Mouse (Mus musculus) liver, embryonic 12.5 days (tissue): ENCODE results near the gene Hoxa5. TPM values are rescaled to one million over a fixed set of nuclear protein-coding genes. Genes with fewer than 3 reads are reported as not detected.

Source experiments
- ATAC-seq: fragments of 200-750 bp; cut with Nextera tagmentation; 2 replicates; pipeline ENCODE4 v1.8.0; 2017; ENCODE audit warnings: moderate number of reproducible peaks, mild to moderate bottlenecking, moderate library complexity
- H3K27ac ChIP-seq: fragments of 300-500 bp; sonication (generic); 2 replicates; pipeline ENCODE4 v1.5.1; 2016; ENCODE audit warnings: mild to moderate bottlenecking
- H3K27me3 ChIP-seq: fragments of 300-500 bp; sonication (generic); replicated peaks from 2 replicates; pipeline ENCODE4 v1.6.1; 2016; ENCODE audit warnings: mild to moderate bottlenecking, moderate library complexity
- H3K36me3 ChIP-seq: fragments of 300-500 bp; sonication (generic); 2 replicates; pipeline ENCODE4 v1.6.1; 2016; ENCODE audit warnings: mild to moderate bottlenecking, moderate library complexity
- H3K4me1 ChIP-seq: fragments of 300-500 bp; sonication (generic); 2 replicates; pipeline ENCODE4 v1.6.1; 2016
- H3K4me2 ChIP-seq: fragments of 300-500 bp; sonication (generic); 2 replicates; pipeline ENCODE4 v1.6.1; 2016; ENCODE audit warnings: mild to moderate bottlenecking, moderate library complexity
- H3K4me3 ChIP-seq: fragments of 300-500 bp; sonication (generic); 2 replicates; pipeline ENCODE4 v1.5.1; 2016; ENCODE audit warnings: mild to moderate bottlenecking, moderate library complexity
- H3K9ac ChIP-seq: fragments of 300-500 bp; sonication (generic); 2 replicates; pipeline ENCODE4 v1.6.1; 2016; ENCODE audit warnings: mild to moderate bottlenecking, moderate library complexity
- H3K9me3 ChIP-seq: fragments of 300-500 bp; sonication (generic); replicated peaks from 2 replicates; pipeline ENCODE4 v1.6.1; 2016; ENCODE audit warnings: mild to moderate bottlenecking, moderate library complexity
- WGBS: fragments of 180-500 bp; shearing (Covaris S2); methylation state at CpG from one replicate; pipeline ENCODE4 v1.1.7; 2016; ENCODE audit not compliant: insufficient replicate concordance; 5-methylcytosine and 5-hydroxymethylcytosine counted together
- polyA plus RNA-seq: library from polyadenylated mRNA; unstranded; fragments of >200 nt; fragmentation: Nextera tagmentation; extraction: Ambion mirVana; gene quantifications from 2 replicates; pipeline ENCODE4 v1.2.1, GENCODE M21; 2016

Hoxa5 gene
- polyA plus RNA-seq, 1 experiment from 2014 or later, result 2.1 TPM

DNA sequence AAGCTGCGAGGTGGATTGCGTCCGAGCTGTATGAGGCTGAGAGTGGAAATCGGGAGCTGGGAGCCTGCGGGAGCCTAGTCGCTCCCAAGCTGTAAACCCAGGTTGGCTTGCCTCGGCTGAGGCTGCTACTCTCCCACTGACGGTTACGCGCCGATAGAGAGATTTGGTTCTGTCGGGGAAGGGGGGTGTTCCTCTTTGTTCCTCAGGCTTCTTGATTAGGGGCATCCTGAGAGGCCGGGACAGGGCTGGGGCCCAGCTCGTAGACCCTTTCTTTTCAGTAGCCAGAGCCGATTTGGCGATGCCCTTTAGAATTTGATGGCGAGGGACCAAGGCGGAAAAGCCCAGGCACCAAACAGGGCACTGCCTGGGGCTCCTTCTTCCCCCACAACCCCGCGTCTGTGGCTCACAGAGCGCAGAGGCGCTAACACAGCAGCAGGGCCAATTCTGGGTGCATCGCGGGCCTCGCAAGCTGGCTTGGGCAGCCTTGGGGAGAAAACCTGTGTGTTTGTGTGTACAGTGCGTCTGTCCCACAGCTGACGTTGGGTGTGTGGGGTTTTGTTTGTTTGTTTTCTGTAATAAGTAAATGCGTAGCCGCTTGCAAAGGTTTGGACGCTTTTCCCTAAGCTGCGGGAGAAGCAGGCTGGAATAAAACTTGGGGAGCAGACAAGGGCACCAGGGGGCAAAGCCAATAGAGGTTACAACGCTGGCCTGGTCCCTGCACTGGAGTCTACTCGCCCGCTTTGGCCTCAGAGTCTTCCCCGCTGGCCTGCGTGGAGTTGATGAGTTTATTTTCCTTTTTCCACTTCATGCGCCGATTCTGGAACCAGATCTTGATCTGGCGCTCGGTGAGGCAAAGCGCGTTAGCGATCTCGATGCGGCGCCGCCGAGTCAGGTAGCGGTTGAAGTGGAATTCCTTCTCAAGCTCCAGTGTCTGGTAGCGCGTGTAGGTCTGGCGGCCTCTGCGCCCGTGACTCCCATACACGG, 1.5 kb upstream of the Hoxa5 start:
- H3K4me2 ChIP-seq, result 0 out of 2 replicates have a peak overlapping the region, but pooled peaks have one; percentile 5

DNA sequence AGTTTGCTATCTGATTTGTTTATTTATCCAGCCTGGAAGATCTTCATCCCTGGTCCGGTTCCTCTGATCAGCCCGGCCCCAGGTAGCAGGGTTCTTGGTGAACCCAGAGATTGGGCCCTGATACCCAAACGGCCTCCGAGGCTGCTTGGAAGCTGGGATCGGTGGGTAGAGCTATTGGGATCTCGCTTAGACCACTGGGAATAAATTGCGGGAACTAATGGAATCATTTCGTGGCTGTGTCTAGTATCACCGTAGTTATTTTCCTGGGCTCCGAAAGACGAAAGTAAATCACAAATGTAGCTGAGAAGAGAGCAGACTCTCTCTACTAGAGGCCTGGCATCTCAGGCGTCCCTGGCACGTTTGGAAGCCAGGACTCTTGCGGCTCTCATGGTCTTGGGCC, 834 bp upstream of the Hoxa5 start:
- Histone ChIP-seq H3K27me3 (peaks cover 100% of the 10 kb centered on the region), H3K9ac (no peak overlapping the region), H3K27ac (no peak overlapping the region), H3K4me2 (no peak overlapping the region), H3K4me3 (no peak overlapping the region), H3K9me3 (no peaks in the 10 kb centered on the region), H3K4me1 (peaks cover 8% of the 10 kb centered on the region; the same call in 1 of the 2 replicates), H3K36me3 (no peaks in the 10 kb centered on the region)
- ATAC-seq, result no peak
- WGBS, result 7% methylated on average over 14 of the region's 14 CpGs

More for the DNA sequence above, 1.5 kb upstream of the Hoxa5 start:
- H3K27ac ChIP-seq, result no peak overlapping the region
- ATAC-seq, result no peak
- peaks cover 8% of the 10 kb centered on the region; the same call in 1 of the 2 replicates for H3K4me1 ChIP-seq
- WGBS, result 6% methylated on average over 55 of the region's 55 CpGs
- no peaks in the 10 kb centered on the region for H3K9me3 ChIP-seq
- no peaks in the 10 kb centered on the region for H3K36me3 ChIP-seq
- peaks cover 100% of the 10 kb centered on the region for H3K27me3 ChIP-seq
- H3K9ac ChIP-seq, result no peak overlapping the region
- H3K4me3 ChIP-seq, result no peak overlapping the region

DNA sequence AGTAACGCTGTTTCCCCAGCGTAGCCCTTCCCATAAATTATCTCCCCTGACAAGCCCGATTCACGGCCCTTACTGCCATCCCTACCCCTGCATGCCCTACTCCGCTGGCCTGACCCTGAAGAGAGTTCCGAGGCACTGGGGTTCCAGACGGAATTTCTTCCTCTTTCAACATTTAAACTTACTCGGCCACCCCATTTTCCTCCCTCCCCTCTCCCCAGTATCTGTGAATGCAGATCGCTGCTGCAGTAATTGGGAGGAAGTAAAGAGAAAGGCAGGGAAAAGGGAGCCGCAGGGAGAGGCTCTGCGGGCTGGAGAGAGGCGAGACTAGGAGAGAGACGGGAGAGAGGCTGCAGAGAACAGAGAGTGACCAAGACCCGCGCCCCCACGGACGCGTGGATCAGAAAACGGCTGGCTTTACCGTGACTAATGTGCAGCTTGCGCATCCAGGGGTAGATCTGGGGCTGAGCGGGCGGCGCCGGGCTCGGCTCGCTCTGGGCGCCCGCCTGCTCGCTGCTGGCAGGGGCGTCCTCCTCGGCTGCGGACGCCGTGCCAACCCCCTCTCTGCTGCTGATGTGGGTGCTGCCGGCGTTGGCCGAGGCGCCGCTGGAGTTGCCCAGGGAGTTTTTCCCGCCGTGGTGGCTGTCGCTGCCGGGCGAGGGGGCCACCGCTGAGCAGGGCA, 877 bp downstream of the Hoxa5 start:
- H3K36me3 ChIP-seq, result no peaks in the 10 kb centered on the region
- no peak overlapping the region for H3K27ac ChIP-seq
- no peak for ATAC-seq

GRCm38 (mm10) chr6:52203121-52203370, 1.3 kb downstream of the Hoxa5 start:
- no peak overlapping the region for H3K27ac ChIP-seq
- no peak for ATAC-seq
- peaks cover 8% of the 10 kb centered on the region; the same call in 1 of the 2 replicates for H3K4me1 ChIP-seq
- under 1% methylated on average over 10 of the region's 10 CpGs for whole genome bisulfite sequencing
- peaks cover 100% of the 10 kb centered on the region for H3K27me3 ChIP-seq
- H3K9ac ChIP-seq, result peak overlapping the region; percentile 61
- no peaks in the 10 kb centered on the region for H3K36me3 ChIP-seq
- peak overlapping the region; percentile 68 for H3K4me2 ChIP-seq
- H3K9me3 ChIP-seq, result no peaks in the 10 kb centered on the region
- H3K4me3 ChIP-seq, result peak overlapping the region; percentile 53

More for the DNA sequence above, 877 bp downstream of the Hoxa5 start:
- Histone ChIP-seq H3K4me2 (peak overlapping the region; percentile 68), H3K9ac (peak overlapping the region; percentile 61), H3K4me1 (peaks cover 8% of the 10 kb centered on the region; the same call in 1 of the 2 replicates), H3K9me3 (no peaks in the 10 kb centered on the region), H3K4me3 (peak overlapping the region; percentile 53), H3K27me3 (peaks cover 100% of the 10 kb centered on the region)
- under 1% methylated on average over 44 of the region's 46 CpGs for WGBS

- Histone ChIP-seq H3K4me1 (peaks cover 8% of the 10 kb centered on the region; the same call in 1 of the 2 replicates), H3K9me3 (no peaks in the 10 kb centered on the region), H3K36me3 (no peaks in the 10 kb centered on the region), H3K9ac (0 out of 2 replicates have a peak overlapping the region, but pooled peaks have one; percentile 61), H3K4me2 (peak overlapping the region; percentile 68), H3K4me3 (peak overlapping the region; percentile 53), H3K27me3 (peaks cover 100% of the 10 kb centered on the region), H3K27ac (no peak overlapping the region)
- 9% methylated on average over 22 of the region's 22 CpGs for WGBS
- ATAC-seq, result no peak
These were observed 1.8 kb downstream of the Hoxa5 start for GRCm38 (mm10) chr6:52202362-52203120.

DNA sequence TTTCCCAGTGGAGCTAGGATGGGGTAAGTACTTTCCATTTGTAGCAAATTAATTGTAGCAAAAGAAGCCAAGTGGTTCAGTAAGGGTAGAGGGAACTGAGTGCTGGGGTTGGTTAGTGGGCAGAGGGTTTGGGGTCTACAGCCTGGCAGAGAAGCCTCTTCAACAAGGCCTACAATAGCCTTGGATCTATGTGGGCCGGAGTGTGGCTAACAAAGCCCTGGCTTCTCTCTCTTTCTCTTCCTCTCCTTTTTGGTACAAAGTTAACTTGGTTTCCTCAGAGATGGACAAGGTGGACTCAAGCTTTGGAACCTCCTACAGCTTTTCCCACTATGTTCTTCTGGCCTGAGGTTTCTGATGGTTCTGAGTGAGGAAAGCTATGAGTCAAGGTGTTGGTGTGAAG, 3.1 kb downstream of the Hoxa5 start:
- H3K27me3 ChIP-seq, result peaks cover 100% of the 10 kb centered on the region
- no peaks in the 10 kb centered on the region for H3K36me3 ChIP-seq
- ATAC-seq, result no peak
- H3K9ac ChIP-seq, result no peak overlapping the region
- H3K4me1 ChIP-seq, result peaks cover 8% of the 10 kb centered on the region; the same call in 1 of the 2 replicates
- H3K9me3 ChIP-seq, result no peaks in the 10 kb centered on the region
- H3K4me2 ChIP-seq, result no peak overlapping the region
- no peak overlapping the region for H3K27ac ChIP-seq
- H3K4me3 ChIP-seq, result no peak overlapping the region
- 50% methylated on average over 1 of the region's 1 CpGs for WGBS

DNA sequence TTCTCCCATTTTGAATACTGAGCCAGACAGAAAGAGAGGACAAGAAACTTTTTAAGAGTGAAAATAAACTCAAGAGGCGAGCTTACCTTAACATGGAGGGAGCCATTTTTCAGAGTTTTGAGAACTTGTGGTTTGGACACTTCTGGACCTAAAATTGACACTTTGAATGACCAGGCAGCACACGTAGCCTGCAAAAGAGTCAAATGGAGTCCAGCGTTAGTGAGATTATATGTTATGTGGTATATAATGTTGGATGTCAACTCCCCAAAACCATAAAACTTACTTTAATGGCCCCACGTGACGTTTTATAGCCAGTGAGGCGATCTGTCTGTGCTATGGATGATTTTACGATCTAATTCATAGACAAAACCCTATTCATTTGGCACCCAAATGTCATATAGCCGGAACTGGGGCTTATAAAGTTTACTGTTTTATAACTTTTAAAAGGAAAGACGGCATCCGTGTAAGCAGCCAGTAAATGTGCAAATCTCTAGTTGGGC, 3.6 kb downstream of the Hoxa5 start:
- no peak for ATAC-seq
- Histone ChIP-seq H3K27me3 (peaks cover 100% of the 10 kb centered on the region), H3K9me3 (no peaks in the 10 kb centered on the region), H3K27ac (no peak overlapping the region), H3K4me2 (no peak overlapping the region), H3K9ac (no peak overlapping the region), H3K36me3 (no peaks in the 10 kb centered on the region), H3K4me1 (peaks cover 8% of the 10 kb centered on the region; the same call in 1 of the 2 replicates), H3K4me3 (no peak overlapping the region)
- 27% methylated on average over 10 of the region's 10 CpGs for WGBS

DNA sequence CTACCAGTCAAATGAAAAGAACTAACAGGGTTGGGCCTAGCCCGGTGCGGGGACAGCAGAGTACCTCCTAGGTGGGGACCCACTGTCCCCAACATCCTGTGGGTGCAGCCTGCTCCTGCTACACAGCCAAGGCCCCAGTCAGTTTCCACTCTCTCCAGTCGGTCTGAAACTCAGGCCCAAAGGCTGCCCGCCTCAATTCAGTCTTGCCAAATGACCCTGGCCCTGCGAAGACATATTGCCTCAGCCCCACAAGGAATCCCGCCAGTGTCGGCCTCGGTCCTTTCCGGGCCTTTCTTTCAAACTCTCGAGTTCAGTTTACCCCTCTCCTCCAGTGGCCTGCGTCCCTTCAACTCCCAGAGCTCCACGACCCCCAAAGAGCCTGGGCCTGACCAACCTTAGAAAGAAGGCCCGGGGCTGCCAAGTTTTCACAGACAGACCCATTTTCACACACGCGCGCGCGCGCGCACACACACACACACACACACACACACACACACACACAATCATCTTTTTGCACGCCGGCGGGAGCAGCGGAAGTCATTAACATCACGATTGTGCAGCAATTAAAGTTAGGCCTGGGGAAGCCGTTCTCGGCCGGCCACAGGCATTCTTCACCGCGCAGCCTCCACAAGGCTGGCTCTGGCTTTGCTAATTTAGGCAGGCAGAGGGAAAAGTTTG, 4.2 kb downstream of the Hoxa5 start:
- Histone ChIP-seq H3K4me2 (peak overlapping the region; percentile 3; the same call in 1 of the 2 replicates), H3K9ac (no peak overlapping the region), H3K27ac (no peak overlapping the region), H3K36me3 (no peaks in the 10 kb centered on the region), H3K9me3 (no peaks in the 10 kb centered on the region), H3K4me3 (no peak overlapping the region), H3K27me3 (peaks cover 100% of the 10 kb centered on the region), H3K4me1 (peaks cover 8% of the 10 kb centered on the region; the same call in 1 of the 2 replicates)
- WGBS, result 18% methylated on average over 30 of the region's 30 CpGs
- no peak for ATAC-seq

GRCm38 (mm10) chr6:52197271-52197670, 7.1 kb downstream of the Hoxa5 start:
- Histone ChIP-seq H3K4me1 (peaks cover 3% of the 10 kb centered on the region; the same call in 1 of the 2 replicates), H3K36me3 (no peaks in the 10 kb centered on the region), H3K4me3 (no peak overlapping the region), H3K4me2 (no peak overlapping the region), H3K27ac (no peak overlapping the region), H3K27me3 (peaks cover 99% of the 10 kb centered on the region), H3K9me3 (no peaks in the 10 kb centered on the region), H3K9ac (no peak overlapping the region)
- no peak for ATAC-seq
- WGBS, result 6% methylated on average over 10 of the region's 10 CpGs

GRCm38 (mm10) chr6:52196811-52197210, 7.6 kb downstream of the Hoxa5 start:
- H3K9me3 ChIP-seq, result no peaks in the 10 kb centered on the region
- H3K36me3 ChIP-seq, result no peaks in the 10 kb centered on the region
- no peak overlapping the region for H3K27ac ChIP-seq
- no peak overlapping the region for H3K4me2 ChIP-seq
- no peak overlapping the region for H3K4me3 ChIP-seq
- no peak overlapping the region for H3K9ac ChIP-seq
- peaks cover 99% of the 10 kb centered on the region for H3K27me3 ChIP-seq
- H3K4me1 ChIP-seq, result peaks cover 7% of the 10 kb centered on the region
- 10% methylated on average over 9 of the region's 9 CpGs for WGBS
- no peak for ATAC-seq

- H3K4me3 ChIP-seq, result no peak overlapping the region
- no peak for ATAC-seq
- WGBS, result 16% methylated on average over 10 of the region's 10 CpGs
- H3K4me2 ChIP-seq, result no peak overlapping the region
- H3K27ac ChIP-seq, result no peak overlapping the region
- peaks cover 13% of the 10 kb centered on the region for H3K4me1 ChIP-seq
- H3K9me3 ChIP-seq, result no peaks in the 10 kb centered on the region
- H3K27me3 ChIP-seq, result peaks cover 99% of the 10 kb centered on the region
- no peak overlapping the region for H3K9ac ChIP-seq
- no peaks in the 10 kb centered on the region for H3K36me3 ChIP-seq
These were observed 9.7 kb downstream of the Hoxa5 start for GRCm38 (mm10) chr6:52194690-52195089.
